Mouse (Mus musculus) liver, embryonic 14.5 days (tissue): ENCODE measurements around the gene Cilp2.

ENCODE experiments used
- CTCF ChIP-seq: IDR thresholded peaks from 2 replicates; pipeline ENCODE4 v1.5.1; 2016; ENCODE audit warnings: antibody characterized with exemption, low read depth, control low read depth
- EP300 ChIP-seq: IDR thresholded peaks from 2 replicates; pipeline ENCODE4 v1.6.1; 2016; ENCODE audit warnings: antibody characterized with exemption, low read depth

GRCm38 (mm10) chr8:69876097-69876496, 11.4 kb downstream of the Cilp2 start:
- TF ChIP-seq CTCF (no peak), EP300 (no peak)
